Mouse (Mus musculus) lung, adult 2 months (tissue): ENCODE results near the gene N4bp1. TPM values are rescaled to one million over a fixed set of nuclear protein-coding genes. Genes with fewer than 3 reads are reported as not detected.
A peak's percentile ranks its signal among the peaks of the same experiment; 100 is the strongest.

Source experiments
- DNase-seq: peaks from one replicate; pipeline ENCODE4 v3.0.0; 2022
- H3K4me1 ChIP-seq: fragments of 200-500 bp; 2 replicates; pipeline ENCODE4 v1.6.1; 2011; ENCODE audit warnings: low read length; ENCODE audit not compliant: control insufficient read depth, insufficient read depth
- H3K4me3 ChIP-seq: fragments of 200-500 bp; replicated peaks from 2 replicates; pipeline ENCODE3; 2011; ENCODE audit warnings: low read depth, mild to moderate bottlenecking, control low read depth, low read length; ENCODE audit errors: extremely low read depth
- CTCF ChIP-seq: fragments of 200-500 bp; IDR thresholded peaks from 2 replicates; pipeline ENCODE4 v1.5.1; 2011; ENCODE audit warnings: mild to moderate bottlenecking, low read length, control low read depth; ENCODE audit not compliant: insufficient read depth
- POLR2A ChIP-seq: fragments of 200-500 bp; IDR thresholded peaks from 2 replicates; pipeline ENCODE4 v1.6.1; 2011; ENCODE audit warnings: low read depth, mild to moderate bottlenecking, control low read depth, low read length, borderline replicate concordance; ENCODE audit errors: extremely low read depth
- WGBS: fragments of 180-500 bp; shearing (Covaris S2); methylation state at CpG from one replicate; pipeline ENCODE4 v1.1.7; 2018; 5-methylcytosine and 5-hydroxymethylcytosine counted together
- polyA plus RNA-seq: library from polyadenylated mRNA; depleted of rRNA; stranded (reverse); fragments of >200 nt; gene quantifications from 2 replicates; pipeline ENCODE4 v1.2.3, GENCODE M21; 2012

N4bp1 gene
- polyA plus RNA-seq, 1 experiment = 18.9 TPM

DNA sequence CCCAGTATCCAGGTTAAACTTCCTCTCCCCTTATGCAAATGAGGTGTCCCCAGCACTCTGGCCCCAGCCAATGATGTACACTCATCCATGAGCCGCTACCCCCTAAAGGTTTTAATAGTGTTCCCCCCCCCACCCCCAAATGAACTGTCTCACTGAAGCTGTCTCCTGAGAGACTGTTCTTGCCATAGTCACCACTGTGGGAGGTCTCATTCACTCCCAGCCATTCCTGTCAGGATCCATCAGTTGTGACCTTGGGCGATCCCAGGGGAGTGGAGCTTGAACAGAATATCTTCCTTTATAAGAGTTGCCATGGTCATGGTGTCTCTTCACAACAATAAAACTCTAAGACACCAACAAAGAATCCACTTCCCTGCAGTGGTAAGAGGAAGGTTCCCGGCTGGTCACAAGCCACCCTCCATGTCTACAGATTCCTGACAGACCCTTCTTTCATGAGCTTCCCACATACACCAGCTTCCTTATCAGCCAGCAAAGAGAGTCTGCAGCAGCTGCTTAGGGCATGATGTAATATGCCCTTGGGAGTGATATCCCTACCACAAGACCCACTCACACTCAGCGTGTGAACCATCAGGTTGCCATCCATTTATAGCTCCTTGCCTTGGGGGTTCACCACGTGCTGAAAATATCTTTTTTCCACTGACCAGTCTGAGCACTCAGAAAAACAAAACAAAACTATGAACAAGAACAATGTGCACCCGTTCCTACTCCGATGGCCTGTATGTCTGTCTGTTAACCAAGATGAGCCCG, 50.4 kb downstream of the N4bp1 start:
- no peak overlapping the region for H3K4me3 ChIP-seq
- 78% methylated on average over 8 of the region's 8 CpGs for WGBS
- H3K4me1 ChIP-seq = no peaks in the 10 kb centered on the region
- DNase-seq = no peak
- TF ChIP-seq CTCF (no peak), POLR2A (no peak)

DNA sequence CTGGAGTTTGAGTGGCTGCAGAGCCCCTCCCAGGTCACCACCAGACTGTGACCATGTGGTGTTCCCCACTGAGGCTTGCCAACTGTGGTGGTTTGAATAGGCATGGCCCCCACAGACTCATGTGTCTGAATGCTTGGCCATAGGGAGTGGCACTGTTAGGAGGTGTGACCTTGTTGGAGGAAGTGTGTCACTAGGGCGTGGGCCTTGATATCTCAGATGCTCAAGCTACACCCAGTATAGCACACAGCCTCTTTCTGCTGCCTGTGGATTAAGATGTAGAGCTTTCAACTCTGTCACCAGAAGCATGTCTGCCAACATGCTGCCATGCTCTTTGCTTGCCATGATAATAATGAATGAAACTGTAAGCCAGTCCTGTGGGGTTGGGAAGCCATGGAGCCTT, 51.1 kb downstream of the N4bp1 start:
- no peak for DNase-seq
- Histone ChIP-seq H3K4me3 (no peak overlapping the region), H3K4me1 (no peaks in the 10 kb centered on the region)
- WGBS = 97% methylated on average over 1 of the region's 1 CpGs
- TF ChIP-seq POLR2A (no peak), CTCF (no peak)

DNA sequence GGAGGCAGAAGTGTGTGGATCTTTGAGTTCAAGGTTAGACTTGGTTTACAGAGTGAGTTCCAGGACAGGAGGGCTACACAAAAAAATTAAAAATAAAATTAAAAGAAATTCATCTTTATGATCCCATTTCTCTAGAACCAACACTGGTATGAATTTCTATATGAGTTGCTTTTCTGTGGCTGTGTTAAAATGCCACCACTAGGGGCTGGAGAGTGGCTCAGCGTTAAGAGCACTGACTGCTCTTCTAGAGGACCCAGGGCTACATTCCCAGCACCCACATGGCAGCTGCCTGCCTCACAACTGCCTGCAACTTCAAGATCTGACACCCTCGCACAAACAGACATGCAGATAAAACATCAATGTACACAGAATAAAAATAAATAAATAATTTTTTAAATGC, 56.1 kb downstream of the N4bp1 start:
- 63% methylated on average over 2 of the region's 2 CpGs for WGBS
- Histone ChIP-seq H3K4me3 (no peak overlapping the region), H3K4me1 (peaks cover 3% of the 10 kb centered on the region; the same call in 1 of the 2 replicates)
- no peak for TF ChIP-seq POLR2A
- TF ChIP-seq CTCF = no peak
- DNase-seq = no peak

DNA sequence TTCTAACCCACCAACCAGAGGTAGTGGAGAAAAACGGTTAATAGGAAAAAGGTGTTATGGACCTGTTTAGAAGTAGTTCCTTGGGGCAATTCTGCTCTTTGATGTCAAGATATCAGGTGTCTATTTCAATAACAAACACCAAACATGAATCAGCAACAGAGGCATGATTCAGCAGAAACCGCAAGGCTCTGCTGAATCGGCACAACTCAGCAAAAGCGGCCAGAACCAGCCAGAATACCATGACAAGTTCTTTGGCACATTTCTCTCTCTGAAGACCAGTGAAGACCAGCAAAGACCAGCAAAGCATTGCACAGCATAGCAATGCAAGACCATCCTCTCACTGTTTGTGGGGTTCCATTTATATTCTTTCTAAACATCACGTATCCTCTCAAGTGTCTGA, 57.9 kb downstream of the N4bp1 start:
- Histone ChIP-seq H3K4me3 (no peak overlapping the region), H3K4me1 (peaks cover 3% of the 10 kb centered on the region; the same call in 1 of the 2 replicates)
- no peak for TF ChIP-seq POLR2A
- TF ChIP-seq CTCF = no peak
- 91% methylated on average over 5 of the region's 5 CpGs for WGBS
- no peak for DNase-seq

DNA sequence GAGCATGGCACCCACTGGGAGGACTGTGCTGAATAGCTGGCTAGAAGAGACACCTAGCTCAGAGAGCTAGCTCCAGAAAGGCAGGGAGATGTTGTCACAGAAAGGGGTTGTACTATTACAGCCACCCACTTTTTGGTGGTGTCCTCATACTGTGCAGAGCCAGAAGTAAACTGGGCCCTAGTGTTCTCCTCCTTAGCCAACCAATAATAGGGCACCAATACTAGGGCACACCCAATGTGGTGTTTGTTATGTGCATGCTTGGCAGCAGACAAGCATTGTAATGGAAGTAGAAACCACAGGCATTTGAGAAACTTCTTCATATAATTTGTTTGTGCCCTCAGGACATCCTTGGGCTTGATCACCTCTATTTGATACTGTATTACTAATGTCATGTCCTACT, 58.5 kb downstream of the N4bp1 start:
- no peak for DNase-seq
- Histone ChIP-seq H3K4me3 (no peak overlapping the region), H3K4me1 (peaks cover 3% of the 10 kb centered on the region; the same call in 1 of the 2 replicates)
- TF ChIP-seq POLR2A = no peak
- TF ChIP-seq CTCF = no peak

DNA sequence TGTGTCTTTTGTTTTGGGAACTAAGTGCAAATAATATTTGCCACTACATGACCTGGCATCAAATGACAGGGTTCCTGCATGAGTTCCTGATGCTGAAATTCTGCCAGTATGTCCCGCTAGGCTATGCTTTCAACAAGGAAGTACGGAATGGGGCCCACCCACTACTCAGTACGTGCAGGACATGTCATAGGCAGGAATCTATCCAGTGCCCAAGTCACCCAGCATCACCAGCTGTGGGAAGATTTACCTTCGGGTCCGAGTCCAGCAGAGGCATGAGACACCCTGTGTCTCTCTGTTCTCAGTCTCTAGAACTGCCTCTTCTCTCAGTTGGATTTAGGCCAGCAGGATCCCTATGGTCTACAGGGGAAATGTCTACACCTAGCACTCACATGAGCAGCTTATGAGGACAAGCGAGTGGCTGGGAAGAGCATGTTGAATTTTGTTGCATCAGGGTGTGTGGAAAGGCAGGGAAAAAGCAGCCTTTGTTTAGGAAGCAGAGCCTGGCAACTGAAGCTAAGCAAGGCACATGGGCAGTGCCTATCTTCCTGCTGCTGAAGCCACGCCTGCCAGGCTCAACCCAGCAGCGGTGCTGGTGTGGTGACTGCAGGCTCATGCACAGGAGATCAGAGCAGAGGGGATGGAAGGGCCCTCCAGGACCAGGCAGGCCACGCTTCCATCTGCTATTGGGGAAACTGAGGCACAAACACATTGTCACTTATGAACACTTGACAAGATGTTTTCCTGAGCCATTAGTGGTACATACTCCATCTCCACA, 59.2 kb downstream of the N4bp1 start:
- DNase-seq = no peak
- Histone ChIP-seq H3K4me3 (no peak overlapping the region), H3K4me1 (peaks cover 3% of the 10 kb centered on the region; the same call in 1 of the 2 replicates)
- TF ChIP-seq POLR2A (no peak), CTCF (no peak)
- WGBS = 45% methylated on average over 9 of the region's 9 CpGs

DNA sequence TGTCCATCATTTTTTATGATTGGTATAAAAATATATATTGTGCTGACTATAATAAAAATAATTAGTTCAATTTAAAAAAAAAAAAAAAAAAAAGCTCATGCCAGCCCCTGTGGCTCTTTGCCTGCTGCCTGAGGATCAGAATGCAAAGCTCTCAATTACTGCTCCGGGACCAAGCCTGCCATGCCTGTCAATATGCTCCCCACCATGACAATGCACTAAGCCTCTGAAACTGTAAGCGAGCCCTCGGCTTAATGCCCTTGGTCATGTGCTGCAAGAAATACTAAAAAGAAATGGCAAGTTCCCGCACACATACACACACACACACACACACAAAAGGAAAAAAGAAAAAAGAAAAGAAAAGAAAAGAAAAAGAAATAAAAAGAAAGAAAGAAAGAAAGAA, 60.3 kb downstream of the N4bp1 start:
- no peak for TF ChIP-seq POLR2A
- no peak for TF ChIP-seq CTCF
- no peak overlapping the region for H3K4me3 ChIP-seq
- WGBS = 82% methylated on average over 4 of the region's 4 CpGs

GRCm38 (mm10) chr8:86820756-86821201, 64.3 kb downstream of the N4bp1 start:
- DNase-seq = peak; percentile 42
- H3K4me3 ChIP-seq = no peak overlapping the region
- 19% methylated on average over 3 of the region's 3 CpGs for WGBS
- peaks cover 2% of the 10 kb centered on the region; the same call in 1 of the 2 replicates for H3K4me1 ChIP-seq
- TF ChIP-seq POLR2A (no peak), CTCF (peak; percentile 89)

More for the DNA sequence above, 60.3 kb downstream of the N4bp1 start:
- peaks cover 3% of the 10 kb centered on the region; the same call in 1 of the 2 replicates for H3K4me1 ChIP-seq
- no peak for DNase-seq

- 76% methylated on average over 2 of the region's 2 CpGs for WGBS
- no peak for TF ChIP-seq POLR2A
- Histone ChIP-seq H3K4me3 (no peak overlapping the region), H3K4me1 (no peaks in the 10 kb centered on the region)
- no peak for DNase-seq
These were observed 64.8 kb downstream of the N4bp1 start for GRCm38 (mm10) chr8:86820186-86820755.
